19 mouse cellular contexts compared by ENCODE assay signal in genomic region chr10:37310266-37310945, GRCm38 (mm10).
A peak's percentile ranks its signal among the peaks of the same experiment; 100 is the strongest.
DNase-seq lines count a peak whose midpoint lies in the region; ATAC-seq and TF ChIP-seq lines count a peak whose summit lies in the region.
"Had no signal": no experiment of that assay in that cellular context is flagged by ENCODE, and none has a peak within 500 bp of the region (broad histone marks: within the 10 kb centered on the region; RNA-seq: fewer than 3 reads in every experiment).

No protein-coding gene starts in this region.

- 84% methylated on average over 2 of the region's 2 CpGs for WGBS in heart, embryonic 10.5 days
- WGBS in intestine, embryonic 14.5 days: 88% methylated on average over 2 of the region's 2 CpGs
- 92% methylated on average over 2 of the region's 2 CpGs for WGBS in intestine, postnatal 0 days

- no peak for ATAC-seq in intestine, embryonic 14.5 days (replicated peaks; ENCODE audit: low FRiP score, low TSS enrichment, low read depth)
- no peak for ATAC-seq in intestine, postnatal 0 days
- ATAC-seq: forebrain, embryonic 16.5 days; hindbrain, embryonic 16.5 days; inflammation-experienced regulatory T-cells, adult 6 months had no signal

- TF ChIP-seq CTCF in intestine, postnatal 0 days (IDR thresholded peaks at IDR 0.05; ENCODE audit: low read depth): no peak

- DNase-seq in gastrocnemius, adult 18-20 months (ENCODE audit: low spot score): peak; percentile 13
- DNase-seq in gastrocnemius, postnatal 36 days: no peak
- DNase-seq in heart, adult 18-20 months: peak; percentile 48 to 55
- DNase-seq in heart, embryonic 10.5 days (ENCODE audit: low spot score): no peak
- peak; percentile 35 for DNase-seq in intestine, embryonic 14.5 days (ENCODE audit: low spot score)
- DNase-seq in 416B (ENCODE audit: low read depth): peak; percentile 2
- DNase-seq: adrenal gland, adult 8-10 months; cerebellum, adult 18-20 months; cerebellum, adult 9-11 months; cerebellum, postnatal 36 days; heart, postnatal 4 days; kidney, adult 18-20 months had no signal

- intact Hi-C loops in gastrocnemius, postnatal 36 days (cut with DNase I): no loop called here

- H3K4me1 ChIP-seq in heart, embryonic 10.5 days: no peaks in the 10 kb centered on the region
- H3K4me1 ChIP-seq in intestine, embryonic 14.5 days (replicated peaks; ENCODE audit: control insufficient read depth, insufficient read depth, low read length): no peaks in the 10 kb centered on the region
- H3K4me1 ChIP-seq in intestine, postnatal 0 days (replicated peaks; ENCODE audit: control insufficient read depth, insufficient read depth, low read length): no peaks in the 10 kb centered on the region
- H3K4me1 ChIP-seq: hindbrain, embryonic 12.5 days had no signal

- H3K4me2 ChIP-seq in intestine, embryonic 14.5 days (ENCODE audit: low read length): no peak overlapping the region
- H3K4me2 ChIP-seq in intestine, postnatal 0 days (replicated peaks; ENCODE audit: low read depth): no peak overlapping the region
- H3K4me2 ChIP-seq: embryonic facial prominence, embryonic 13.5 days; forebrain, embryonic 12.5 days; hindbrain, embryonic 12.5 days had no signal

- no peak overlapping the region for H3K4me3 ChIP-seq in heart, embryonic 10.5 days
- no peak overlapping the region for H3K4me3 ChIP-seq in intestine, embryonic 14.5 days (ENCODE audit: low read depth, low read length)
- H3K4me3 ChIP-seq in intestine, postnatal 0 days (ENCODE audit: low read depth, low read length): no peak overlapping the region
- H3K4me3 ChIP-seq: embryonic facial prominence, embryonic 13.5 days; forebrain, embryonic 12.5 days; hindbrain, embryonic 12.5 days had no signal

- H3K9ac ChIP-seq in intestine, embryonic 14.5 days (ENCODE audit: low read length): no peak overlapping the region
- H3K9ac ChIP-seq in intestine, postnatal 0 days (ENCODE audit: low read depth, low read length): no peak overlapping the region
- H3K9ac ChIP-seq: embryonic facial prominence, embryonic 13.5 days; forebrain, embryonic 12.5 days; hindbrain, embryonic 12.5 days had no signal

- no peaks in the 10 kb centered on the region for H3K9me3 ChIP-seq in heart, embryonic 10.5 days
- no peaks in the 10 kb centered on the region for H3K9me3 ChIP-seq in intestine, embryonic 14.5 days (ENCODE audit: control insufficient read depth, low read length)
- no peaks in the 10 kb centered on the region for H3K9me3 ChIP-seq in intestine, postnatal 0 days (ENCODE audit: control insufficient read depth)
- H3K9me3 ChIP-seq: embryonic facial prominence, embryonic 13.5 days; forebrain, embryonic 12.5 days; hindbrain, embryonic 12.5 days had no signal

- no peak overlapping the region for H3K27ac ChIP-seq in heart, embryonic 10.5 days
- no peak overlapping the region for H3K27ac ChIP-seq in intestine, embryonic 14.5 days (ENCODE audit: low read depth)
- no peak overlapping the region for H3K27ac ChIP-seq in intestine, postnatal 0 days (ENCODE audit: low read depth, low read length)
- H3K27ac ChIP-seq: embryonic facial prominence, embryonic 13.5 days; forebrain, embryonic 12.5 days; hindbrain, embryonic 12.5 days had no signal

- no peaks in the 10 kb centered on the region for H3K27me3 ChIP-seq in heart, embryonic 10.5 days (ENCODE audit: insufficient read depth, poor library complexity, severe bottlenecking)
- H3K27me3 ChIP-seq in intestine, embryonic 14.5 days (replicated peaks; ENCODE audit: control insufficient read depth, insufficient read depth, low read length): no peaks in the 10 kb centered on the region
- H3K27me3 ChIP-seq in intestine, postnatal 0 days (replicated peaks; ENCODE audit: control insufficient read depth, insufficient read depth, low read length): no peaks in the 10 kb centered on the region
- H3K27me3 ChIP-seq: embryonic facial prominence, embryonic 13.5 days; forebrain, embryonic 12.5 days; hindbrain, embryonic 12.5 days had no signal

- no peaks in the 10 kb centered on the region for H3K36me3 ChIP-seq in heart, embryonic 10.5 days
- no peaks in the 10 kb centered on the region for H3K36me3 ChIP-seq in intestine, embryonic 14.5 days (ENCODE audit: control insufficient read depth, insufficient read depth, low read length)
- H3K36me3 ChIP-seq in intestine, postnatal 0 days (ENCODE audit: control insufficient read depth, insufficient read depth): no peaks in the 10 kb centered on the region
- H3K36me3 ChIP-seq: embryonic facial prominence, embryonic 13.5 days; forebrain, embryonic 12.5 days; hindbrain, embryonic 12.5 days had no signal

Comparison
In these comparisons a context has a peak if more than half of its experiments do, and no peak if none do; other contexts are left out.
1. DNase-seq: peak in gastrocnemius, adult 18-20 months (single experiment), heart, adult 18-20 months (2 of 2), intestine, embryonic 14.5 days (single experiment) and 416B (single experiment); none in gastrocnemius, postnatal 36 days (0 of 2) and heart, embryonic 10.5 days (single experiment).